Mouse (Mus musculus): ENCODE measurements around the gene Igf2bp2.
A peak's percentile ranks its signal among the peaks of the same experiment; 100 is the strongest.

Gene Igf2bp2

GRCm38 (mm10) chr16:22015569-22015968 lies 147.5 kb downstream of the Igf2bp2 start:
- no peak for DNase-seq

GRCm38 (mm10) chr16:22009596-22009995 lies 153.5 kb downstream of the Igf2bp2 start:
- peak; percentile 39 for DNase-seq

GRCm38 (mm10) chr16:22009099-22009584 lies 154.0 kb downstream of the Igf2bp2 start, which contains the start of gene Senp2:
TSS of gene Senp2 (plus strand) at chr16:22009484.
- peak; percentile 100 for DNase-seq
